Comparison of ENCODE assay signal across 8 mouse cellular contexts in the genomic region with DNA sequence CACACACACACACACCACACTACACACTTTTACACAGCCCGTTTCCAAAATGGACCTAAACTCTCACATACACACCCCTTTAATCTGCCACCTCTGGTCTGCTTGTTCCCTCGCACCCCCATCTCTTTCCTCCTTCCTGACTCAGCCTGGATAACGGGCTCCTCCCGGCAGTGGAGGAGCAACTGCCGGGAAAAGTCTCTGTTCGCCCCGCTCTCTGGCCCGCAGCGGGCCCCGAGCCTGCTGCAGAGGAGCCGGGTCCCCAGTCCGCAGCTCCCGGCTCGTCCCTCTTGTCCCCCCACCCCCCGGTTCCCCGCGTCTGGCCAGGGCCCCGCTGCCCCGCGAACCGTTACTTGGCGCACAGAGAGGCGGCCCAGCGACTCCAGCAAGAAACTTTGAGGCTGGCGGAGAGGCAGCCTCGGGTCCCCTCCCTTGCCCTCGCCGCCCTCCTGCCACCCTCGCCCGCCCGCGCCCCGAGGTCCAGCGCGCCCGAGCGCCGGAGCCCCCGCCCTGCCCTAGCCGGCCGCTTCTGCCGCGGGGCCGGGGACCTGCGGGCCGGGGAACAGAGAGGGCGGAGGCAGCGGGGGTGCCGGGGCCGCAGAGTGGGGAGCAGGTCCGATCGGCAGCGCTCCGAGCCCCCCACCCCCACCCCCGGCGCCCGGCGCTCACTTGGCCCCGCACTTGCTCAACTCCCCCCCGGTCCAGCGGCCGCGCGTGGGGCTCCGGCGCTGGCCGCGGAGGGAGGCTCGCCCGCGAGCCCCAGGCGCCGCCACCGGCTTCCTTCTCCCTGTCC. TPM values are rescaled to one million over a fixed set of nuclear protein-coding genes. Genes with fewer than 3 reads are reported as not detected.
DNase-seq lines count a peak whose midpoint lies in the region; ATAC-seq and TF ChIP-seq lines count a peak whose summit lies in the region.

No protein-coding gene starts in this region.

- H3K4me1 ChIP-seq in G1E (ENCODE audit: insufficient read depth, low read depth, low read length), result peaks cover 55% of the 10 kb centered on the region
- peaks cover 56% of the 10 kb centered on the region for H3K4me1 ChIP-seq in hindbrain, embryonic 10.5 days (replicated peaks)
- H3K4me1 ChIP-seq in liver, embryonic 16.5 days (ENCODE audit: control insufficient read depth, low read depth, low read length), result peaks cover 18% of the 10 kb centered on the region

- H3K27me3 ChIP-seq in G1E (ENCODE audit: insufficient read depth, low read length), result no peaks in the 10 kb centered on the region
- H3K27me3 ChIP-seq in hindbrain, embryonic 10.5 days (ENCODE audit: insufficient read depth, poor library complexity, severe bottlenecking), result no peaks in the 10 kb centered on the region
- no peaks in the 10 kb centered on the region; the same call in 1 of the 2 replicates for H3K27me3 ChIP-seq in liver, embryonic 16.5 days (ENCODE audit: control insufficient read depth, insufficient read depth, low read depth, low read length)

- peaks cover 28% of the 10 kb centered on the region for H3K36me3 ChIP-seq in G1E (replicated peaks)
- peaks cover 6% of the 10 kb centered on the region; the same call in 1 of the 2 replicates for H3K36me3 ChIP-seq in hindbrain, embryonic 10.5 days
- H3K36me3 ChIP-seq in liver, embryonic 16.5 days (ENCODE audit: control insufficient read depth, insufficient read depth), result no peaks in the 10 kb centered on the region

- no peak for TF ChIP-seq CTCF in G1E (IDR thresholded peaks at IDR 0.05; ENCODE audit: low read depth, low read length)

- H3K4me2 ChIP-seq in liver, embryonic 16.5 days (ENCODE audit: low read depth, low read length), result peak overlapping the region; percentile 92

- 1% methylated on average over 74 of the region's 74 CpGs for WGBS in hindbrain, embryonic 10.5 days
- under 1% methylated on average over 65 of the region's 74 CpGs for WGBS in liver, embryonic 16.5 days (ENCODE audit: insufficient replicate concordance)

- no peaks in the 10 kb centered on the region for H3K9me3 ChIP-seq in G1E (replicated peaks)
- H3K9me3 ChIP-seq in hindbrain, embryonic 10.5 days, result no peaks in the 10 kb centered on the region
- no peaks in the 10 kb centered on the region for H3K9me3 ChIP-seq in liver, embryonic 16.5 days (replicated peaks; ENCODE audit: control insufficient read depth, low read length)

- peak overlapping the region; percentile 97 for H3K9ac ChIP-seq in liver, embryonic 16.5 days (ENCODE audit: low read depth, low read length)

- peak overlapping the region; percentile 80 for H3K4me3 ChIP-seq in G1E (ENCODE audit: low read depth, low read length)
- peak overlapping the region; percentile 94 for H3K4me3 ChIP-seq in hindbrain, embryonic 10.5 days
- H3K4me3 ChIP-seq in liver, embryonic 16.5 days (ENCODE audit: low read depth, low read length), result peak overlapping the region; percentile 91

- H3K27ac ChIP-seq in hindbrain, embryonic 10.5 days, result peak overlapping the region; percentile 100
- peak overlapping the region; percentile 91 for H3K27ac ChIP-seq in liver, embryonic 16.5 days (ENCODE audit: low read length)

- no peak for ATAC-seq in cerebellum, adult (ENCODE audit: insufficient number of reproducible peaks, low FRiP score, low TSS enrichment)
- ATAC-seq in G1E (ENCODE audit: extremely low read depth, insufficient number of reproducible peaks, low FRiP score, poor library complexity, severe bottlenecking), result no peak
- ATAC-seq in erythroblast, adult 5-6 weeks (replicated peaks; ENCODE audit: low FRiP score, poor library complexity, severe bottlenecking), result 0 out of 2 replicates have a peak, but pooled peaks have one; percentile 12
- ATAC-seq in liver, embryonic 16.5 days (ENCODE audit: low read depth), result peak; percentile 61

- peak; percentile 32 to 34 for DNase-seq in cerebellum, postnatal 25 days
- peak; percentile 63 for DNase-seq in G1E (ENCODE audit: low spot score)
- peak; percentile 63 for DNase-seq in hindbrain, embryonic 10.5 days (ENCODE audit: low spot score)
- DNase-seq in spleen, postnatal 36 days (ENCODE audit: low spot score in 2 of 2), result peak; percentile 20 to 26
- no peak for DNase-seq in layer of hippocampus, postnatal 36 days

RNA-seq across cellular contexts. Expression of a gene that starts 7.8 kb away (rescaled TPM):
- total RNA-seq in G1E (2014; fragmentation: Nextera tagmentation) (185 and 216 TPM in 2 replicates), G1E (2017) (65.6 and 79.0 TPM in 2 replicates)
- polyA plus RNA-seq in G1E (2012), result 4.8 and 5.6 TPM in 2 replicates
- total RNA-seq in erythroblast, adult 5-6 weeks (2015; ENCODE audit: low replicate concordance), result 33.2 and 42.6 TPM in 2 replicates
- 39.3 and 42.8 TPM in 2 replicates for total RNA-seq in erythroblast, adult 5-6 weeks (2017; ENCODE audit: low replicate concordance)
- 49.3 and 54.1 TPM in 2 replicates for polyA plus RNA-seq in hindbrain, embryonic 10.5 days (2016; fragmentation: Nextera tagmentation; extraction: Ambion mirVana)
- polyA plus RNA-seq in liver, embryonic 16.5 days (2015; fragmentation: Nextera tagmentation; extraction: Ambion mirVana), result 12.1 and 12.5 TPM in 2 replicates
- 100 to 1,000 TPM; 402 to 403 TPM for total RNA-seq in layer of hippocampus, postnatal 36 days (2021)

Comparison
In these comparisons a context has a peak if more than half of its experiments do, and no peak if none do; other contexts are left out.
1. DNase-seq: peak in cerebellum, postnatal 25 days (2 of 2), G1E (single experiment), hindbrain, embryonic 10.5 days (single experiment) and spleen, postnatal 36 days (2 of 2); none in layer of hippocampus, postnatal 36 days (0 of 2).
2. ATAC-seq: peak in erythroblast, adult 5-6 weeks (single experiment) and liver, embryonic 16.5 days (single experiment); none in cerebellum, adult (single experiment) and G1E (single experiment).
3. Peak in every context shown above with its lines, with median percentiles within 50 percentile points of each other: H3K4me3 ChIP-seq.